Comparison of ENCODE assay signal across 8 mouse cellular contexts in the genomic region with DNA sequence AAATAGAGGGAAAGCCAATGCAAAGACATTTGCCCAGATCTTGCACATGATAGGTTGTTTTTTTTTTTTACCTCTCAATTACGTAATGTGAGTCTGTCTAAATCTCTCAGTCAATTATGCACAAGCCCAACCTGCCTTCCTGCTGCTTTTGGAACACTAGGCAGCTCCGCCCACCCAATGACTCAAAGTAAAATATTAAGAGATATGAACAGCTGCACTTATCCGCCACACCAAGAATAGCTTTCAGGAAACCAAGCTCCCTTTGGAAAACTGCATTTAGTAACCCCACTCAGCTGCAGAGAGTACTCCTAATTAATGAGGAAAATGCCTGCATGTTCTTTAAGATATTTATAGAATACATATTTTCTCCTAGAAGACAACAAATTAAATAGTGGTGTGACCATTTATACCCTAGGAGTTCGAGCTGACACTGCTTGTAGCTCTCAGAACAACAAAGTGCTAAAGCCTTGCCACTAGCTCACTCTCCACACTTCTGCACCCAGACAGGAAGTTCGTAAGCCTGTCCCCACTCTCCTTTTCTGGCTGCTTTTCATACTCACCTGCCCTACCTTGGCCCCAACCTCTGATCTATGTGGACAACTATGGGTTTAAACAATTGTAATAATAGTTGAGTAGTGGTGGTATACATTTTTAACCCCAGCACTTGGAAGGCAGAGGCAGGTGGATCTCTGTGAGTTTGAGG. TPM values are rescaled to one million over a fixed set of nuclear protein-coding genes. Genes with fewer than 3 reads are reported as not detected.
DNase-seq lines count a peak whose midpoint lies in the region; ATAC-seq lines count a peak whose summit lies in the region.

No protein-coding gene starts in this region.

- H3K4me1 ChIP-seq in megakaryocyte, embryonic 14.5 days: peaks cover 99% of the 10 kb centered on the region
- H3K4me1 ChIP-seq in stomach, embryonic 14.5 days (ENCODE audit: control insufficient read depth, insufficient read depth, low read length): peaks cover 40% of the 10 kb centered on the region

- H3K36me3 ChIP-seq in megakaryocyte, embryonic 14.5 days (replicated peaks; ENCODE audit: low read length): peaks cover 28% of the 10 kb centered on the region
- no peaks in the 10 kb centered on the region for H3K36me3 ChIP-seq in stomach, embryonic 14.5 days (ENCODE audit: control insufficient read depth, insufficient read depth, low read length)

- peak overlapping the region; percentile 88 for H3K4me3 ChIP-seq in megakaryocyte, embryonic 14.5 days (replicated peaks)
- no peak overlapping the region for H3K4me3 ChIP-seq in stomach, embryonic 14.5 days (ENCODE audit: low read depth, low read length)

- peak; percentile 83 for DNase-seq in heart, adult 8-10 months (ENCODE audit: low spot score)
- DNase-seq in layer of hippocampus, adult 9-10 months (ENCODE audit: low spot score): peak; percentile 48
- no peak for DNase-seq in cerebellum, postnatal 10 days
- DNase-seq in cerebellum, postnatal 4 days (ENCODE audit: low spot score in 2 of 2): no peak

- no peak overlapping the region for H3K4me2 ChIP-seq in stomach, embryonic 14.5 days (replicated peaks; ENCODE audit: low read depth, low read length)

- no peak for ATAC-seq in megakaryocyte, adult 5-6 weeks (ENCODE audit: poor library complexity, severe bottlenecking)
- ATAC-seq in stomach, embryonic 14.5 days (ENCODE audit: insufficient number of reproducible peaks, insufficient read depth, low FRiP score, low read depth): no peak
- ATAC-seq in monocyte, adult 5-6 weeks (replicated peaks; ENCODE audit: insufficient number of reproducible peaks, low FRiP score, low TSS enrichment, poor library complexity, severe bottlenecking): no peak

- 53% methylated on average over 5 of the region's 5 CpGs for WGBS in stomach, embryonic 14.5 days

- H3K27me3 ChIP-seq in megakaryocyte, embryonic 14.5 days (replicated peaks): no peaks in the 10 kb centered on the region
- no peaks in the 10 kb centered on the region for H3K27me3 ChIP-seq in stomach, embryonic 14.5 days (ENCODE audit: control insufficient read depth, insufficient read depth, low read length)

- peak overlapping the region; percentile 92 for H3K27ac ChIP-seq in stomach, embryonic 14.5 days (ENCODE audit: low read length)

- H3K9ac ChIP-seq in stomach, embryonic 14.5 days (replicated peaks; ENCODE audit: low read depth, low read length): no peak overlapping the region

- H3K9me3 ChIP-seq in megakaryocyte, embryonic 14.5 days: no peaks in the 10 kb centered on the region
- H3K9me3 ChIP-seq in stomach, embryonic 14.5 days (ENCODE audit: control insufficient read depth, low read depth, low read length): no peaks in the 10 kb centered on the region

RNA-seq across cellular contexts. Expression of gene Arhgap10, which starts 25.2 kb away (rescaled TPM):
- 88.6 and 107 TPM in 2 replicates for polyA plus RNA-seq in megakaryocyte, embryonic 14.5 days (2012; ENCODE audit: insufficient read depth, low replicate concordance)
- 3.9 and 5.2 TPM in 2 replicates for total RNA-seq in megakaryocyte, adult 5-6 weeks (2015)
- 7.7 and 11.7 TPM in 2 replicates for total RNA-seq in megakaryocyte, adult 5-6 weeks (2017)
- 10 to 100 TPM; 48.4 to 53.0 (median 51.7) TPM for total RNA-seq in heart, adult 8-10 months (2022)
- 34.6 and 38.2 TPM in 2 replicates for polyA plus RNA-seq in stomach, embryonic 14.5 days (2014; fragmentation: Nextera tagmentation; extraction: Ambion mirVana)
- 6.9 to 51.9 TPM (median 11.5 TPM) in 3 replicates for total RNA-seq in monocyte, adult 5-6 weeks (2017)

RNA-seq across cellular contexts. Expression of gene Prmt9, which starts 56.7 kb away (rescaled TPM):
- 1.0 and 1.4 TPM in 2 replicates for polyA plus RNA-seq in megakaryocyte, embryonic 14.5 days (2012; ENCODE audit: insufficient read depth, low replicate concordance)
- total RNA-seq in megakaryocyte, adult 5-6 weeks (2015): 12.1 and 14.6 TPM in 2 replicates
- 18.6 and 20.2 TPM in 2 replicates for total RNA-seq in megakaryocyte, adult 5-6 weeks (2017)
- 10 to 100 TPM; 10.3 to 11.9 (median 11.1) TPM for total RNA-seq in heart, adult 8-10 months (2022)
- polyA plus RNA-seq in stomach, embryonic 14.5 days (2014; fragmentation: Nextera tagmentation; extraction: Ambion mirVana): 21.4 and 21.7 TPM in 2 replicates
- 33.1 to 41.1 TPM (median 33.2 TPM) in 3 replicates for total RNA-seq in monocyte, adult 5-6 weeks (2017)

Comparison
In these comparisons a context has a peak if more than half of its experiments do, and no peak if none do; other contexts are left out.
1. DNase-seq: peak in heart, adult 8-10 months (single experiment) and layer of hippocampus, adult 9-10 months (single experiment); none in cerebellum, postnatal 10 days (0 of 2) and cerebellum, postnatal 4 days (0 of 2).